Mouse (Mus musculus) thymus, postnatal 14 days (tissue): ENCODE data around the gene Hyal6.
A peak's percentile ranks its signal among the peaks of the same experiment; 100 is the strongest.

Experiments
- DNase-seq: peaks from one replicate; pipeline ENCODE4 v3.0.0; 2021

Gene Hyal6

DNA sequence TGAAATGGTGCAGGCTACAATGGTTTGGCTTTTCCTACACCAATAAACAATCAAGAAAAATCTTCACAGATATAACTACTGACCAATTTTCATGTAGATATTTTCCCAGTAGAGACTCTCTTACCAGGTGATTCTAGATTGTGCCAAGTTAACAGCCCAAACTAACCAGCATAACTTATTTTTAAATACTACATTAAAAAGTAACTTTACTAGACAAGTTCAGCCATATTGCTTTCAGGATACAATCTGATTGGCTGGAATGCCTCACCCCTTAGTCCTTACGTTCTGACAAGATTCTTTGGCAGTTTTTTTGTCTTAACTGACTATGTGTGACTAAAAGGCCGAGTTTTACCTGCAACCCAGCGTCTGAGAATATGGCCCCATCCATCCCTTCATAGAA, at the start of gene Hyal6:
TSS of gene Hyal6 (plus strand) at position 301 of the 400 bp plus-strand sequence.
- no peak for DNase-seq

DNA sequence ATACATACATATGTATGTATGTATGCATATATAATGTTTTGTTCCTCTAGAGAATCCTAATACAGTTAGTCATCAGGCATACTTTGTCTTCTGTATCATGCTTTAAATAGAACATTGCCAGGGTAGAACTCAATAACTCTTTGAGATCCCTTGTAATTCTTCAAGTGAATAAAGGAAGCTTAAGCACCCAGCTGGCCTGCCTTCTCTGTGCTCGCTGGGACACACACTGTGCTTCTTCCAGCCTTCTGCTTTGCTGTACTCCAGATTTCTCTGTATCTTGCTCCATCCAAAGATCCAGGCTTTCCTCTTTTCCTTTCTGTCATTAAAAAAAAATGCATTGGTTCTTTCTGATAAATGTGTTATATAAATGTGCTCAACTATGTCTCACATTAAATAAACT, 45.2 kb upstream of the Hyal6 start:
- DNase-seq, result no peak

DNA sequence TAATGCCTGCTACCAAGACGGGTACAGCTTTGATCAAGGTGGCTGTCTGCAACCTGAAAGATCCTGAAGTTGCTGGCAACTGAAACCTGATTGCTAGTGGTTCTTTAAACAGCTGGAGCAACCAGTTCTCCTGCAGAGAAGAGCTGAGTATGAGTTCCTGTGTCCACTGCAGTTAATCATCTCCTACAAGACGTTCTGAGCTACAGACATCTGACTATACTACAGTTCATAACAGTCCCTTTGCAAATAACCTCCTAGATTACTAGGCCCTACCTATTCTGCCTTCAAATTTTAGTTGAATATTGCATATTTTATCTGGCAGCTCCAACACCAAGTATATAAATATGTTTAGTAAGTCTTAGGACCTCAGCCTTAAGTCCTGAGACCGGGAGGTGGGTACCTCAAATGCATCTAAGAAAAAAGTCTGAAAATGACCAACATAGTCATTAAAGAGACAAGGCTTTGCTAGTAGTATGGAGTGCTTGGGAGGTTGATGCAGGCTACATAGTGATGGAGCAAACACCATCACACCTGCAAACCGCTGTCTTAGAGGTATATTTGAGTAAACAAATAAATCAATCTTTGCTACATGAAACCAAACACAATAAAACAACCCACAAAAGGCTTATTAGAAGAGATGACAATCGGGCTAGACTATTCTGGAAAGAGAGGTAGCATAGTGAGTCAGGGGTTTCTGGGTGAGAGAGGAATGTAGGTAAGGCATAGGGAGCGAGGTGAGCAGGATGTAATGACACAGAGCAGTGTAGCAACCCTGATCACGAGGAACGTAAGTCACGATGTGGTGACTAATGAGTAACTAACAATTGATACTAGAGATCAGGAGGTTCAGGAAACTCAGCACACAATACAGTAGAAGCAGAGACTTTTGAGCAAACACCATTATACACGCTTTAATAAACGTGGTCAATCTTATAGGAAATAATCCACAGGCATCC, 38.3 kb upstream of the Hyal6 start:
- DNase-seq, result no peak

DNA sequence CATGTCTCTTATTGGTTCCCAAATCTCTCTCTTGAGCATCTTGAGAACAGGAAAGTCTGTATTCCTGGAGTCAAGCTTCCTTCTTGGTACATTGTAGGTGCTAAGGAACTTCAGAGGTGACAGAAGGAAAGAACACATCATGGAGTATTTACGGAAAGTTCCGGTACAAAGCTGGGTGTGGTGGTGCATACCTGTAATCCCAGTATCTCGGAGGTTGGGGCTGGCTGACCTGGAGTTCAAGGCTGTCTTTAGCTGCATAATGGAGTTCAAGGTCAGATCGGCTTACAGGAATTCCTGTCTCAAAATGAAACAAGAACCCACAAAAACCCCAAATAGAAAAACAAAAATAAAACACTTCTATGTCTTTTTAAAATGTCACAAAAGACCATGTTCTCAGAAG, 36.9 kb upstream of the Hyal6 start:
- DNase-seq, result no peak

DNA sequence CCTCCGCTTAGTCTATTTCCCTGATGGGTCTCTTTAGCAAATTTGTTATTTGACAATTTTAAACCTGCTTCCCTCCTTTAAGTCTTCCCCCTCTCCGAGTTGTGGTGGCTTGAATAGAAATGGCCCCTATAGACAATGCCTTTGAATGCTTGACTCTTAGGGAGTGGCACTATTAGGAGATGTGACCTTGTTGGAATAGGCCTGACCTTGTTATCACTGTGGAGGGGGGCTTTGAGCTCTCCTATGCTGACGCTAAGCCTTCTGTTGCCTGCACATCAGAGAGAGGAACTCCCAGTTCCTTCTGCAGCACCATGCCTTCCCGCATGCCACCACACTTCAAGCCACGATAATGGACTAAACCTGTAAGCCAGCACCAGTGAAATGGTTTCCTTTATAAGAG, 35.8 kb upstream of the Hyal6 start:
- DNase-seq, result no peak

DNA sequence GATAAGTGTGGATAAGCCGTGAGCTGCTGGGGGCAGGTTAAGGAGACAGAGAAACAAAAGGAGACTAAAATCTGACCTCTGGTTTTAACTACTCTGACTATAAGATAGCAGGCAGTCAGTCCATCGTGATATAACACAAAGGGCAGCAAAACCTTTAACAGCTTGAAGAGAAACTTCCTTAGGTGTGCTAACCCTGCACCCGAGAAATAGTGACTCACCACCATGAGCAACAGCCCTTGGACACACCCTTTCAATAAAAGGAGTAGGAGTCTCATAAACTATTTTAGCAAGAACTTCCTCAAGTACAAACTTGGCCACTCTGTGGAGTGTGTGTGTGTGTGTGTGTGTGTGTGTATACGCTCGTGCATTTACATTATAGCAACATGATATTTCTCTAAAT, 26.0 kb upstream of the Hyal6 start:
- DNase-seq, result no peak

DNA sequence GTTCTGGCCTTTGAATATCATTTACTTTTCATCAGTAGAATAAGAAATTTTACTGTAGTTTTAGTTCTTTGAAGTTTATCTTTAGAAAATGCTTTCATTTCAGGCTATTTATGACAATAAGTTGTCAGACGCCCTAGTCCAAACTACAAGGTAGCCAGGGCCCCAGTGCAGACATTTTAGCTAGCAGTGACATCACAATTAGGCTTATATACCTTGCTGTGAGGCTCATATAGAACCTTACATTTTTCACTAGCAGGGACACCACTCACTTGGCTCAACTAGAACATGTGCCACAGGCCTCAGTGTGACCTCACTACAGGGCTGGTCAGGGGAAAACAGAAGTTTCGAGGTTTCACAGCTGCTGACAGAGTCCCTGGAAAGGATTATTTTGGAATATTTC, 25.5 kb upstream of the Hyal6 start:
- no peak for DNase-seq

DNA sequence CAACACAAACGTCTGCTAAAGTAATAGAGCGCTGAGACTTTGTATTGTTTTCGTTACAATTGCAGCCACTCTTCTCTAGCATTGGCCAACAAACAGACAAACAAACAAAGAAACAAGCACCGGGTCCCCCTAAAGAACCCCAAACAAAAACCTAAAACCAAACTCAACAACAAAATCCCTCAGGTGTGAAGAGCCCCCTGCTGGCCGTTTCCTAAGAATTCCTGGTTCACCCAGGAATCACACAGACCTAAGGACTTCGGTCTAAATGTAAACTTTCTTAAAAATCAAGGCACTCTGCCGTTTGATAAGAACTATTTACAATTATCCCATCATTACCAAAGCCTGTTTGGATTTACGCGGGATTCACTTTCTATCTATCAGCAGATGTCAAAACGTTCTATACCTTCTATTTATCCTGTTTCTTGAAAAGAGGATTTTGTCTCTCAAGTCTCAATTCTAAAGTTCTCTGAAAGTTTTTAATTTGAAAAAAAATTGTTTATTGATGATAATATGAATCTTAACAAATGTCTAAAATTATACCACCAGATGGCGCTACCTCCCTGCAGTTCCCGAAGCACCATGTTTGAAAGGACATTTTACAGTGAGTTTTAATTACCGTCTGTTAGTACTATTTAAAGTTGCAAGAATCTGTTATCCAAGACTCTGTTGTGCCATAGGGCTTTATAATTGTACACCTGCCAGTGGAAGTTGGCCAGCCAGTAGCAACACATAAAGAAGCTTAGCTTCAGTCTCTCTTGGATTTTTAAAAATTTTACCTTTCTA, 11.5 kb upstream of the Hyal6 start:
- peak; percentile 7 for DNase-seq

DNA sequence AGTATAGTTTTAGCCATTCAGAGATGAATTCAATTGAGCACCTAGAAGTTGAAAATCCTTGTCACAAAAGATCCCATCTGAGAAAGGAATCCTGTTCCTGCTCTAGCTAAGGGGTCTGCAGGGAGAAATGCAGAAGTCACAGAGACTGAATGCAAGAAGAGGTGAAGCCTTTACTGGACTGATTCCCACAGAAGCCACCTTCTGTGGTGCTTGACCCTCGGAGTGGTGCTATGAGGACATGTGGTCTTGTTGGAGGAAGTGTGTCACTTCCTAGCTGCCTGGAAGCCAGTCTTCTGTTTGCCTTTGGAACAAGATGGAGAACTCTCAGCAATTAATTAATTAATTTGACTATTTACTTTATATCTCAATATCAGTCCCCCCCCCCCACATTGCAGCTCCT, 4.9 kb upstream of the Hyal6 start:
- no peak for DNase-seq

DNA sequence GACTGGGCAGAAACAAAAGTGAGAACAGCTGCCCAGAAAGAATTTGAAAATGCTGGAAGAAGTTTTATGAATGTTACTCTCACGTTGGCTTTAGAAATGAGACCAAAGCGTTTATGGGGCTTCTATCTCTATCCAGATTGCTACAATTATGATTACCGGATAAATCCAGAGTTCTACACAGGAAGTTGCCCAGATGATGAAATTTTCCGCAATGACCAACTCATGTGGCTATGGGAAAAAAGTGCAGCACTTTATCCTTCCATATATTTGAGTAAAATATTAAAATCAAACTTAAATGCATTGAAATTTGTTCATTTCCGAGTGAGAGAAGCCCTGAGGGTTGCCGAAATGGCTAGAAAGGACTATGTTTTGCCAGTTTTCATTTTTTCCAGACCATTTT, 1.5 kb downstream of the Hyal6 start:
- DNase-seq, result no peak

DNA sequence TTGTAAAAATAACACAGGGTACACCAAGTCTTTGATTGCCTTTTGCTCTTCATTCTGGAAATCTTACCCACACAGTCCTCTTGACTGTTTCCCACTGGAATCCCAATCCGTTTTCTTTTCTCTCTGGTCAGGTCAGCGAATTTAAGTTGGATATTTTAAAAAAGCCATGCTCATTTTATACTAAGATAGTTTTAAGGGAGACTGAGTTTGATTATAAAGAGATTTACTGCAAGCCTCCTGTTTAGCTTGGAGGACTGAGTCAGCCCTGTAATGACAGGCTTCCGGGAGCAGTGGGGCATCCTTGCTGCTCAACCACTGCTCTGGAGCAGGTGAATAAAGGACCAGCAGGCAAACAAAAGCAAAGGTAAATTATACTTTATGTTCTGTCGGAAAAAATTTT, 15.0 kb downstream of the Hyal6 start, which contains the start of gene Hyal4:
TSS of gene Hyal4 (plus strand) at position 301 of the 400 bp plus-strand sequence.
- DNase-seq, result no peak

DNA sequence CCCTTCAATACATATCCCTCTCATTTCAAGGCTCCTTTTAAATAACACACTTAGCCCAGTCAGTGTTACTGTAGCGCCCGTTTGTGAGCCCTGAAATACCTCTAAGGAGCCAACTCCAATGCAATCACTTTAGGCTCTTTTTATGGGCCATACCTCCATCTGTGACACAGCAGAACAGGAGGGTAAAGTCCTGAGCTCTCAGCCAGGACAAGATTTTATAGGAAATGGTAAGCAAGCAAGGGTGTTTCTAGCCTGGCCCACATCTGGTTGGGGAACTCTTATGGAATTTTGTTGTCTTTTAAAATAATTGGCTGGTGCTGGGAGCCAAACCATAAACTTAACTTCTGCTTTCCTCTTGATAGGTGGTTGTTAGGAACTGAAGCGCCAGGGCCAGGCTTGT, 26.2 kb downstream of the Hyal6 start:
- DNase-seq, result no peak

DNA sequence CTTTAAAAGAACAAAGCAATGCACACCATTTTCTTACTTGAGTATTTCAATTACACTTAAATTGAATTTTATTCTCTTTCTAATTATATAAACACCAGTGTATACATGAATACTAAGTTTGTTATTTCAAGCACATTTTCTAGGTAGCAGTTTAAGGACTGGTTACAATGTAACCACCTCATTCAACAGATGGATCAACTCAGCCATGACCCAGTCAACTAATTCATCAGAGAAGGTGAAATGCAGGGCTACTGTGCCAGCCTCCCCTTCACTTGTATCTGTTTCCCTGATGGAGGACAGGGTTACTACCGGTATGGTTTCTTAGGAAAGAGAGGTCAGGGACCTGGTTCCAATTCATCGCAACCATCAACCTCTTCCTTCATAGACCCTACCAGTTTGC, 33.2 kb downstream of the Hyal6 start:
- no peak for DNase-seq

DNA sequence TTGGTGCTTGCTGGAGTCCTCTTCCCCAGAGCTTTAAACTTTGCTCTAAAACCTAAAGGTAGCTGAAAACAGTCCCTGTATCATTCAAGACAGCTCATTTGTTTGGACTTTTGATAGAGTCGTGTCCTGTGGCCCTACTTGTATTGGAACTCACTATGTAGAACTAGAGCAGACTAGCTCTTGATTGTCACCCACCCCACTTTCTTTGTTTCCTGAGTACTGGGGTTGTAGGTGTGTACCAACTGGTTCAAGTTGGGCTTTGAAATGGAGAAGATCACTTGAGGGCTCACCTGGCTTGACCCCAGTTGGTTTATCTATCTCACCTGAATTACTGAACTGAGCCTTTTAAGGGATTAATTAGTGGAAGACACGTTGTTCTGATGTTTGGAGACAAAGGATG, 46.1 kb downstream of the Hyal6 start:
- no peak for DNase-seq

DNA sequence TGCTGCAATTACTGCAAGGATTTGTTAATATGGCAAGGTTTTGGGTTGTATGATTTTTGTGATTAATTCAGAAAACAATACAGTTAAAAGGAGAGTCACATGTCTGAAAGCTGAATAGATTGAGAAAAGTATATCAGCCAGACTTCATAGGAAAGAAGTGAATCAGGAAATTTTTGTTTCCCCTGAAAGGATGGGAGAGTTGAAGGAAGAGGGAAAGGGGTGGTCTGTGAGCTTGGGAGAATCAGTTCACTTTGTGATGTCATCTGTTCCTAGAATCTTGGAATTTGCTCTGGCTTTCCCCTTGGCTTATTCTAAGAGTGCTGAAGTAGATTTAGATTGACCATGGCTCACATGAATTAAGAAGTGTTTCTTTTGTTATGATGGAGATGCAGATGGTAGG, 57.8 kb downstream of the Hyal6 start, which contains the start of gene Spam1:
TSS of gene Spam1 (plus strand) at position 301 of the 400 bp plus-strand sequence.
- no peak for DNase-seq
